Mouse (Mus musculus) hindbrain, embryonic 13.5 days (tissue): Measurements from ENCODE around the gene Ggct. TPM values are rescaled to one million over a fixed set of nuclear protein-coding genes. Genes with fewer than 3 reads are reported as not detected.

ENCODE experiments used
- ATAC-seq: fragments of 200-750 bp; cut with Nextera tagmentation; 2 replicates; pipeline ENCODE4 v1.8.0; 2017; ENCODE audit warnings: moderate TSS enrichment; ENCODE audit not compliant: low FRiP score
- H3K27ac ChIP-seq: fragments of 300-500 bp; sonication (generic); 2 replicates; pipeline ENCODE4 v1.5.1; 2015; ENCODE audit warnings: inconsistent platforms, mild to moderate bottlenecking, moderate library complexity
- H3K27me3 ChIP-seq: fragments of 300-500 bp; sonication (generic); 2 replicates; pipeline ENCODE4 v1.6.1; 2015; ENCODE audit warnings: mild to moderate bottlenecking, inconsistent platforms
- H3K36me3 ChIP-seq: fragments of 300-500 bp; sonication (generic); 2 replicates; pipeline ENCODE4 v1.6.1; 2015; ENCODE audit warnings: mild to moderate bottlenecking, inconsistent platforms
- H3K4me1 ChIP-seq: fragments of 300-500 bp; sonication (generic); replicated peaks from 2 replicates; pipeline ENCODE4 v1.6.1; 2015; ENCODE audit warnings: inconsistent platforms
- H3K4me2 ChIP-seq: fragments of 300-500 bp; sonication (generic); 2 replicates; pipeline ENCODE4 v1.6.1; 2015; ENCODE audit warnings: inconsistent platforms, mild to moderate bottlenecking, moderate library complexity
- H3K4me3 ChIP-seq: fragments of 300-500 bp; sonication (generic); 2 replicates; pipeline ENCODE4 v1.5.1; 2015; ENCODE audit warnings: mild to moderate bottlenecking, inconsistent platforms
- H3K9ac ChIP-seq: fragments of 300-500 bp; sonication (generic); 2 replicates; pipeline ENCODE4 v1.6.1; 2015; ENCODE audit warnings: mild to moderate bottlenecking, inconsistent platforms
- H3K9me3 ChIP-seq: fragments of 300-500 bp; sonication (generic); 2 replicates; pipeline ENCODE4 v1.6.1; 2016; ENCODE audit warnings: inconsistent platforms
- WGBS: fragments of 180-500 bp; shearing (Covaris S2); methylation state at CpG from one replicate; pipeline ENCODE4 v1.1.7; 2015; 5-methylcytosine and 5-hydroxymethylcytosine counted together
- polyA plus RNA-seq: library from polyadenylated mRNA; unstranded; fragments of >200 nt; fragmentation: Nextera tagmentation; extraction: Ambion mirVana; gene quantifications from 2 replicates; pipeline ENCODE4 v1.2.1, GENCODE M21; 2015

Ggct gene
- polyA plus RNA-seq = 14.8 and 15.3 TPM in 2 replicates

- WGBS = under 1% methylated on average over 41 of the region's 41 CpGs
- peaks cover 12% of the 10 kb centered on the region for H3K4me1 ChIP-seq
- H3K36me3 ChIP-seq = no peaks in the 10 kb centered on the region
- H3K4me3 ChIP-seq = peak within 1 kb of the TSS; percentile 58
- H3K9ac ChIP-seq = peak within 1 kb of the TSS; percentile 75
- ATAC-seq = peak; percentile 100
- peak within 1 kb of the TSS; percentile 78 for H3K4me2 ChIP-seq
- no peaks in the 10 kb centered on the region for H3K27me3 ChIP-seq
- H3K27ac ChIP-seq = peak within 1 kb of the TSS; percentile 79
- no peaks in the 10 kb centered on the region for H3K9me3 ChIP-seq
Measured at GRCm38 (mm10) chr6:54992734-54993260, at the start of gene Ggct. Gene Ggct, minus strand, starts transcription at chr6:54992950.

GRCm38 (mm10) chr6:55040031-55040430 lies 47.3 kb upstream of the Ggct start:
- Histone ChIP-seq H3K9me3 (no peaks in the 10 kb centered on the region), H3K4me2 (no peak overlapping the region), H3K27ac (no peak overlapping the region), H3K36me3 (no peaks in the 10 kb centered on the region), H3K27me3 (no peaks in the 10 kb centered on the region), H3K4me1 (peaks cover 39% of the 10 kb centered on the region), H3K4me3 (no peak overlapping the region), H3K9ac (no peak overlapping the region)
- no peak for ATAC-seq
- WGBS = 74% methylated on average over 1 of the region's 1 CpGs

GRCm38 (mm10) chr6:55039446-55039783 lies 46.7 kb upstream of the Ggct start:
- Histone ChIP-seq H3K4me1 (peaks cover 33% of the 10 kb centered on the region), H3K4me3 (peak overlapping the region; percentile 91), H3K27ac (no peak overlapping the region), H3K36me3 (no peaks in the 10 kb centered on the region), H3K9ac (peak overlapping the region; percentile 98), H3K9me3 (no peaks in the 10 kb centered on the region), H3K4me2 (peak overlapping the region; percentile 83), H3K27me3 (peaks cover 4% of the 10 kb centered on the region; the same call in 1 of the 2 replicates)
- ATAC-seq = no peak
- WGBS = 81% methylated on average over 6 of the region's 6 CpGs

GRCm38 (mm10) chr6:55038671-55039445 lies 46.1 kb upstream of the Ggct start:
- H3K4me3 ChIP-seq = peak overlapping the region; percentile 91
- H3K9me3 ChIP-seq = no peaks in the 10 kb centered on the region
- peaks cover 9% of the 10 kb centered on the region; the same call in 1 of the 2 replicates for H3K27me3 ChIP-seq
- no peak; the same call in 1 of the 2 replicates for ATAC-seq
- peak overlapping the region; percentile 97 for H3K27ac ChIP-seq
- H3K4me1 ChIP-seq = peaks cover 28% of the 10 kb centered on the region
- peak overlapping the region; percentile 98 for H3K9ac ChIP-seq
- peak overlapping the region; percentile 83 for H3K4me2 ChIP-seq
- H3K36me3 ChIP-seq = no peaks in the 10 kb centered on the region
- WGBS = 3% methylated on average over 12 of the region's 12 CpGs

- Histone ChIP-seq H3K4me1 (peaks cover 25% of the 10 kb centered on the region), H3K9ac (peak within 1 kb of the TSS; percentile 98), H3K27me3 (peaks cover 14% of the 10 kb centered on the region), H3K4me2 (peak within 1 kb of the TSS; percentile 83), H3K9me3 (no peaks in the 10 kb centered on the region), H3K4me3 (peak within 1 kb of the TSS; percentile 91), H3K27ac (peak within 1 kb of the TSS; percentile 97), H3K36me3 (no peaks in the 10 kb centered on the region)
- ATAC-seq = peak; percentile 97
- under 1% methylated on average over 87 of the region's 87 CpGs for WGBS
Measured at GRCm38 (mm10) chr6:55037799-55038670, 45.3 kb upstream of the Ggct start, which contains the start of gene Gars. Gene Gars, plus strand, starts transcription at chr6:55038007.

GRCm38 (mm10) chr6:55036731-55037130 lies 44.0 kb upstream of the Ggct start:
- Histone ChIP-seq H3K27me3 (peaks cover 14% of the 10 kb centered on the region), H3K9ac (no peak overlapping the region), H3K4me2 (no peak overlapping the region; the same call in 1 of the 2 replicates), H3K4me3 (no peak overlapping the region), H3K27ac (no peak overlapping the region), H3K36me3 (no peaks in the 10 kb centered on the region), H3K9me3 (no peaks in the 10 kb centered on the region), H3K4me1 (peaks cover 25% of the 10 kb centered on the region)
- 91% methylated on average over 4 of the region's 4 CpGs for WGBS
- no peak for ATAC-seq

GRCm38 (mm10) chr6:55027642-55028041 lies 34.9 kb upstream of the Ggct start:
- H3K9me3 ChIP-seq = no peaks in the 10 kb centered on the region
- no peak overlapping the region for H3K4me2 ChIP-seq
- no peaks in the 10 kb centered on the region for H3K4me1 ChIP-seq
- H3K9ac ChIP-seq = no peak overlapping the region
- 83% methylated on average over 2 of the region's 2 CpGs for WGBS
- H3K27me3 ChIP-seq = no peaks in the 10 kb centered on the region; the same call in 1 of the 2 replicates
- no peak overlapping the region for H3K27ac ChIP-seq
- ATAC-seq = no peak
- no peaks in the 10 kb centered on the region for H3K36me3 ChIP-seq
- H3K4me3 ChIP-seq = no peak overlapping the region

- Histone ChIP-seq H3K9me3 (no peaks in the 10 kb centered on the region), H3K27ac (no peak overlapping the region), H3K27me3 (peaks cover 19% of the 10 kb centered on the region; the same call in 1 of the 2 replicates), H3K4me2 (no peak overlapping the region), H3K36me3 (no peaks in the 10 kb centered on the region), H3K4me3 (no peak overlapping the region), H3K4me1 (no peaks in the 10 kb centered on the region), H3K9ac (no peak overlapping the region)
- 85% methylated on average over 7 of the region's 7 CpGs for WGBS
- ATAC-seq = no peak
Measured at GRCm38 (mm10) chr6:55021806-55022205, 29.1 kb upstream of the Ggct start.

GRCm38 (mm10) chr6:55018417-55018816 lies 25.7 kb upstream of the Ggct start:
- 0 out of 2 replicates have a peak, but pooled peaks cover 4% of the 10 kb centered on the region for H3K9me3 ChIP-seq
- H3K9ac ChIP-seq = no peak overlapping the region
- no peak overlapping the region for H3K4me2 ChIP-seq
- no peak overlapping the region for H3K27ac ChIP-seq
- no peaks in the 10 kb centered on the region for H3K4me1 ChIP-seq
- peaks cover 19% of the 10 kb centered on the region; the same call in 1 of the 2 replicates for H3K27me3 ChIP-seq
- ATAC-seq = no peak
- WGBS = 76% methylated on average over 2 of the region's 2 CpGs
- no peak overlapping the region for H3K4me3 ChIP-seq
- no peaks in the 10 kb centered on the region for H3K36me3 ChIP-seq

GRCm38 (mm10) chr6:55016710-55017583 lies 24.2 kb upstream of the Ggct start:
- Histone ChIP-seq H3K36me3 (no peaks in the 10 kb centered on the region), H3K27me3 (peaks cover 19% of the 10 kb centered on the region; the same call in 1 of the 2 replicates), H3K4me3 (no peak overlapping the region), H3K4me2 (no peak overlapping the region), H3K27ac (no peak overlapping the region), H3K4me1 (no peaks in the 10 kb centered on the region), H3K9ac (no peak overlapping the region), H3K9me3 (0 out of 2 replicates have a peak, but pooled peaks cover 4% of the 10 kb centered on the region)
- 27% methylated on average over 15 of the region's 15 CpGs for WGBS
- peak; percentile 81 for ATAC-seq

GRCm38 (mm10) chr6:55016236-55016635 lies 23.5 kb upstream of the Ggct start:
- H3K27ac ChIP-seq = no peak overlapping the region
- ATAC-seq = peak; percentile 63; the same call in 1 of the 2 replicates
- no peaks in the 10 kb centered on the region for H3K4me1 ChIP-seq
- H3K9ac ChIP-seq = no peak overlapping the region
- H3K4me2 ChIP-seq = no peak overlapping the region
- peaks cover 19% of the 10 kb centered on the region; the same call in 1 of the 2 replicates for H3K27me3 ChIP-seq
- no peaks in the 10 kb centered on the region for H3K36me3 ChIP-seq
- no peak overlapping the region for H3K4me3 ChIP-seq
- H3K9me3 ChIP-seq = 0 out of 2 replicates have a peak, but pooled peaks cover 4% of the 10 kb centered on the region
- WGBS = 22% methylated on average over 5 of the region's 5 CpGs
